Mouse (Mus musculus): ENCODE measurements around the gene Plgrkt.

Gene Plgrkt

DNA sequence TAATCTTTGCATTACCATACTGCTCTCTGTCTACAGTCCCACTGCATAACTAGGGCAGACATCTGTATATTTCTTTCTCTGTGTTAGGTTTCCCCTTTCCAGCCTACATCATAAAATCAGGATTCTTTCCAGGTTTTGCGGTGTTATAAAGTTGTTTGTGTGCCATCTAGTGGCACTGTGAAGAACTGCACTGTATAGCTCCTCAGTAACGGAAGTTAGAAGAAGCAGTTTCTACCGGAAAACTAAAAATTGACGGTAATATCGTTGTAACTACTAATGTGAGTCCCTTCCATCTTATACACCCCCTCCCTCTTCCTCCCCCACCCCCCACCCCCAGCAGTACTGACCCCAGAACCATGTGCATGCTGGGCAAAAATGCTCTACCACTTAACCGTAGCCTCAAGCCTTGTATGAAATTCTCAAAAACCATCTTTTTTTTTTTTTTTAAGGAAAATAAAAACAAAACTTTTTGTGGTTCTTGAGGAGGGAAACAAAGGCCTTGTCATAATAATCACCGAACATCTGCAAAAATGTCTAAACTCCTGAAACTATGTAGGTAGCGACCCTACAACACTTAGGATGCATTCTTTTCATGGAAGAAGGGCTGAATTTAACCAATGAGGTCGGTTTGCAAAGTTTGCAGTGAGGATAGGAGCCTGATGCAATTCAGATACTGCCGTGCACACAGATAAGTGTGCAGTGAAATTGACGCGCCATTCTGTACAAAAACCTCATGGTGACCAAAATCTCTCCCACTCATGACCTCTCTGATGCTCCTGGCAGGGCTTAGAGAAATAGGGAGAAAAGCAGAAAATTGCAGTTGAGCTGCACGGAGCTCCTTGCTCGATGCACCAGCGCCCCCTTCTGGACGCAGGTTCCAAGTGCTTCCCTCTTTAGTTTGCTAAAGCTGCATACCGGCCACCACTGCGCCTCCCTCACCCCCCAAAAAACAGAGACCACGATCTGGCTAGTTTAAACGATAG, 12.0 kb downstream of the Plgrkt start:
- DNase-seq (ENCODE audit: low spot score in 2 of 2) = peak; percentile 57 to 83

DNA sequence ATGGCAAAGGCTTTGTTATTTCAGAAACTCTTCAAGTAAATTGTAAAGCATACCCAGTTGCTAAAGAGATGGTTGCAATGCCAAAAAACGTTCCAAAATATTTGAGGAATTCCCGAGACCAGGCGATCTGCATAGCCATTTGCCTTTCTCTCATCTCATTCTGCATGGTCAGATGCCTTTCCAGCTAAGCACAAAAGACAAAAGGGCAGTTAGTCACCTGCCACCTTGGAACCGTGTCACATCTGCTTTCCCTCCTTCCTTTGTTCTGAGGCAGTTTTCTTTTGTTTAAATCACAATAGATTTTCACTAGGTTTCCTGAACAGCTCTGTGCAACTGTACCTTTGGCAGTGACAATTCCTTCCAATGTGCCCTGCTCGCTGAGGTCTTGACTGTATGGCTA, 16.2 kb downstream of the Plgrkt start:
- DNase-seq (ENCODE audit: low spot score in 2 of 2) = no peak

DNA sequence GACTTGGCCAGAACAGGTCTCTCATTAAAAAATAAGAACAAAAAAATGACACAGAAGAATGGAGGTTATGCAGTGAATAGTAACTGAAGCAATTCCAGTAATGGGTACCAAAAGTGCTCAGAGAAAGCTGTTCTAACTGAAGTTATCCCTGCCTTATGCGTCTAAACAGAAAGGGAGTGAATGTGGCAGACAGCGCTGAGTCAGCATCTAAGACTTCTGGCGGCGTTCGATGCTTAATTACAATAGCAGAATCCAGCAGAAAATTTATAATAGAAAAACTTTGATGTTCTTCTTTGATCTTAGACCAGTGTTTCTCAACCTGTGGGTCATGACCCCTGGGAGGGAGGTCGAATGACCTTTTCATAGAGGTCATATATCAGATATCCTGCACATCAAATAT, 21.6 kb downstream of the Plgrkt start:
- DNase-seq (ENCODE audit: low spot score in 2 of 2) = no peak

DNA sequence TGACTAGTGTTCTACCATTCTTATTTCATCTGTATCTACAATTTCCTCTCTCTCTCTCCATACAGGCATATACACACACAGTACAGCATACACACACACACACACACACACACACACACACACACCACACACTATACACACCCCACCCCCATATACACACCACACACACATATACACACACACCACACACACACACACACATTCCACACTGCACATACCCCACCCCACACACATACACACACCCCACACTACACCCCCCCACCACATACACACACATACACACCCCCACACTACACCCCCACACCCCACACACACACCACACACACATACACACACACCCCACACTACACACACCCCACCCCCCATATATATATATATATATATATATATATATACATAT, 22.3 kb downstream of the Plgrkt start:
- no peak for DNase-seq (ENCODE audit: low spot score in 2 of 2)

DNA sequence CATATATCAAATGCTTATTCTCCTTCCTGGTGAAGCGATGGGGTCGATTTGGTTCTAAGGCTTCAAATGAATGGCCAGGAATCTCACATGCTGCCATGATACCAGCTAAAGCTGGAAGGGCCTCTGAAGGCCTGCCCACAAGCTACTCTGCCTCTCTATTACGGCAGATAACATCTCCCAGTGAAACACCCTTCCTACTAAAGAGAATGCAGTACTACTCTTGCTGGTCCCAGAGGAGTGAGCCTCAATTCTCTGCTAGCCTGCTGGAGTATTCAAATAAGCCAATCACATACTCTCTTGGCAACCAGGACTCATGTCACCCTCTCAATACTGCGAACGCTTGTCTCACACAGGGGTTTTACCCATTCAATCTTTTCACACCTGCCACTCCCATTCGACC, 24.9 kb downstream of the Plgrkt start:
- DNase-seq (ENCODE audit: low spot score in 2 of 2) = no peak

DNA sequence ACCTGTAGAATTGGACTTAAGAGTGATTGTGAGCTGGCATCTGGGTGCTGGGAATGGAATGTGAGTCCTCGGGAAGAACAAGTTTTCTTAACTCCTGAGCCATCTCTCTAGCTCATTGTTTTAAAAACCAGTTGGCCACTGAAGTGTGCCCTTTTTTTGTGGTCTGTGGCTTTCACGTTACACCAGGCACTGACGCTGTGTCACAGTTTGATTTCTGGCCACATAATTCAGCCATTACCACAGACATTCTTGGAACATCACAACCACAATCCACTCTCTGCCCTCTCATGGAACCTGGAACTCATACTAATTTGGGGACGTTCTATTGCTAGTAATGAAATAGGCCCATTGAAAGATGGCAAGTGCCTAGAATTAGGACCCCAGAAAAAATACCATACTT, 26.2 kb downstream of the Plgrkt start:
- DNase-seq (ENCODE audit: low spot score in 2 of 2) = no peak

DNA sequence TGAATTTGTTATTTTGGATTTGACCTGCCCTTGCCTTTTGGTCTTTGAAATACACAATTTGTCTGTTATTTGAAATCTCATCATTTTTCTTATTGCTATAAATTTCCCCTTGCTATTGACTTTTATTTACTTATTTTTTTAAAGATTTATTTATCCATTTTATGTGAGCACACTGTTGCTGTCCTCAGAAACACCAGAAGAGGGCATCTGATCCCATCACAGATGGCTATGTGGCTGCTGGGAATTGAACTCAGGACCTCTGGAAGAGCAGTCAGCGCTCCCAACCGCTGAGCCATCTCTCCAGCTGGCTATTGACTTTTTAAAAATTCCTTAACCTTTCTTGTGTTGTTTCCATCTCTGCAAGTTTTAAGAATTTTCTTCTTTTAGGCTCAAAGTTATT, 30.6 kb downstream of the Plgrkt start:
- no peak for DNase-seq (ENCODE audit: low spot score in 2 of 2)

DNA sequence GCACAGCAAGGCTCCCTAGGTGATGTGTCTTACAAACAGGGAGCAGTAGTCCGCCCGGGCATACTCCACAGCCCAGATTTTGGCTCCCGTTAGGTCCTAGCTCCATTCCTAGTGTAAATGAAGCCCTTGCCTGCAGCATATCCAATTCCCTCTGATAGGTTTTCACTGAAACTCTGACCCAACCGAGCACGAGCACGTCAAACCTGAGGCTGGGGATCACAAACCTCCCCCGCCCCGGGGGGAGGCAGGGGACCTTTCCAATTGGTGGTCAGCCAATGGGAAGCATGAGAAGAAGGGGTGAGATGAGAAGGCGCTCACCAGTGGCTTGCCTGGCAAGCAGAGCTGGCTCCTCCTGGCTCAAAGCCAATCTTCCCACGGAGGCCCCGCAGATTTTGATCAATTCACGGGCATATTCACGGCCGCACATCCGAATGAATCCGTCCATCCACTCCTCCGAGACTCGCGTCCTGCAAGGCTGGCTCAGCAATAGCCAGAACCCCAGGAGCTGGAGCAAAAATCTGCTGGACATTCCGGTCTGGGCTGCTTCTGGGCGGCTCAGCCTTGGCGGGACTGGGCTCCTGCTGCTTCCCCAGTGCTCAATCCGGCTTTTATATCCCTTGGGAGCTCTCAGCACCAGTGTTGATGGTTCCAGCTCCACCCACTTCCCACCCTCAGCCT, 33.0 kb downstream of the Plgrkt start, which contains the start of gene Rln1:
Gene Rln1 (minus strand): TSS at position 603 of the 678 bp plus-strand sequence.
- DNase-seq (ENCODE audit: low spot score in 2 of 2) = no peak

DNA sequence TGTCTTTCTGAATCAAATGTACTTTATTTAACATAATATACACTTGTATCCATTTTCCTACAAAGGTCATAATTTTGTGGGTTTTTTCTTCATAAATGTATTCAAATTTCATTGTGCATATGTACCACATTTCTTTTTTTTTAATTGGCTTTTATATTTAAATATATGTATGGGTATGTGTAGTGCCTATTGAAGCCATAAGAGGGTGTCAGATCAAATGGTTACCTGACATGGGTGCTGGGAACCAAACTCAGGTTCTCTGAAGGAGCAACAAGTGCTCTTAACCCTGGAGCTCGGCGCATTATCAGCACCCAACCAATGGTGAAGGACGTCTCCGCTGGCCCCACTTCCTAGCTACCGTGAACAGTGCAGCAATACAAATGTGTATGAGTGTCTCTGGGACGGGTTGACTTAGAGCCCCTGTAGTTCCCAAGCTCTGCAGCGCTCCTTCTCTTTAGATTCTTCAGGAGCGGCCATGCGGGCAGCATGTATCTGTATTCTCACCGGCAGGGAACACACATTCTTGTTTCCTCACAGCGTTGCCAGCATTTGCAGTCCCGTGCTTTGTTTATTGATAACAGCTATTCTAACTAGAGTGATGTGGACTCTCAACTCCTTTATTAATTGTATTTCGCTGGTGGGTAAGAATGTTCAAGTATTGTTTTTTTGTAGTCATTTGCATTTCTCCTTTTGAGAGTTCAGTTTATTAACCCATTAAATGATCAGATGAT, 40.2 kb downstream of the Plgrkt start:
- no peak for DNase-seq (ENCODE audit: low spot score in 2 of 2)

DNA sequence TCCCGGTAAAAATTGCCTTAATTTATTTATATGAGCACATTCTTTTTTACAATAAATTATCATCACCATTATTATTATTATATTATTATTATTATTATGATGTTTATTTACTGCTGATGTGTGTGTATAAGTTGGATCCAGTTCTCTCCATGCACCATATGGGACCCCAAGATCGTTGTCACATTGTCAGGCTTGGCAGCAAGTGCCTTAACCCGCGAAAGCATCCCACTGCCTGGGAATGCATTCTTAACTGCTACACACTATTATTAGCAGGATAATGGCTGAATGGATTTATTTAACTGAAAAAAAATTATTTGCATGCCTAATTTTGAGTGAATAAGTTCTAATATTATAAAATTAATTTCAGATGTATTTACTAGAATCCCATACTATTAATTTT, 40.8 kb downstream of the Plgrkt start:
- DNase-seq (ENCODE audit: low spot score in 2 of 2) = no peak

DNA sequence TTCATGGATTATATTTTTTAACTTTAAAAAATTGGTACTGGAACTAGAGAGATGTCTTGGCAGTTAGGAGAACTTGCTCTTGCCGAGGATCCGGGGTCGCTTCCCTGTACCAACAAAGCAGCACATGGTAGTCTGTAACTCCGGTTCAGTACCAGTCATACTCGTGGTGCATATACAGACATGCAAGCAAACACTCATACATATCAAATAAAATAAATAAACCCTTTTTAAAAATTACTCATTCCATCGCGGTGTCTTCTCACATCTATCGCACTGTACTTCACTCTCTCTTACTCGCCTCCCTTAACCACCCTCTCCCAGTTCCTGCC, 41.4 kb downstream of the Plgrkt start:
- DNase-seq (ENCODE audit: low spot score in 2 of 2) = no peak

DNA sequence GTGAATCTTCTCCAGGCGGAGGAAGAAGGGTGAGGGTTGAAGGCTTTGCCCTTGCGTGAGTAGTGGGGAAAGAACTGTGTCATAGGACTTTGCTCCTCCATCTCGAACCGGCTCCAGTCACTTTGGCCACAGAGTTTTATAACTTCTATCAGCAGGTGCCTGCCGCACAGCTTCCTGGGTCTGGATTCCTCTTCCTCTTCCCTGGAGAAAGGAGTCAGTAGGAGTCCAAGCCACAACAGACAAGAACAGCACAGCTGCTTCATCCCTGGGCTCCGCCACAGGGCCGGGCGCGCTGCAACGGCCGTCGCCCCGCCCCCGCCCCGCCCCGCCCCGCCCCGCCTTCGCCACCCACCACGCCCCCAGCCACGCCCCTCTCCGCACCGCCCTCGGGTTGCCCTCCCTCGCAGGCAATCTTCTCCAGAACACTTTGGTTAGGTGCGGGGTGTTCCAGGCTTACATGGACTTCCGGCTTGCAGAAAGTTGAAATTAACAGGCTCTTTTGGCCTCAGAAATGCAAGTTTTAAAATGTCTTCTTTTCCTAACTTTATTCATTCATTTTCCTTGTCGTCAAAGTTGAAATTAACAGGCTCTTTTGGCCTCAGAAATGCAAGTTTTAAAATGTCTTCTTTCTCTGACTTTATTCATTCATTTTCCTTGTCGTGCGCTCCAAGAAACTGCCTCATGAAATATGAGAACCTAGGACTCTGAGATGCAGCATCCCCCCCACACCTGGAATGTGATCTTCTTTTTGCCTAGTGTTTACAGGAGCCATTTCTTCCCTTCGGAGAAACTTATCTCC, 41.9 kb downstream of the Plgrkt start, which contains the start of gene Insl6:
Gene Insl6 (minus strand): TSS at position 304 of the 799 bp plus-strand sequence.
- peak; percentile 23 to 30 for DNase-seq (ENCODE audit: low spot score in 2 of 2)

DNA sequence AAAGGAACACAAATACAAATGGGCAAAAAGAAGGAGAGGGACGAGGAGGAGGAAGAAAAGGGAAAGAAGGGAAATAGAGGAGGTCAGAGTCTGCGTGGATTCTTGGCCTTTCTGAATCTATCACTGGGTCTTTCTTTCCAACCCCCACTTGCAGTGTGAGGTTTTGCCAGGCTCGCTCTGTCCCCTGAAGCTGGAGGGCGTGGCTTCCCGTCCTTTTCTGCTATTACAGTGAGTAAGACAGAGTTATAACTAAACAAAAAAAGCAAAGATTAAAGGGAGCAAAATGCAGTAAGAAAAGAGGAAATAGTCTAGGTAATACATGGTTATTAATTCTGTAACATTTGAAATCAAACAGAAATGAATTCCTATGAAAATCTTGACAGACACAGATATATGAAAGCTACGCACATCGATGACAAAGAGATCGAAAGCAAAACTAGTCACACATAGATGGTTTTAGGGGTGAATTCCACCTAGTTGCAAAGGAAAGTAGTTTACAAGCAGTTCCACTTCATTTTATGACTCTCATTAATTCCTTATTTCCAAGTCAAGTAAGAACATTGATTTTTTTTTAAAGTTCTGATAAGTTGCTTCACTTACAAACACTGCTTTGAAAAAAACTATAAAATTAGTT, 43.7 kb downstream of the Plgrkt start:
- DNase-seq (ENCODE audit: low spot score in 2 of 2) = no peak

DNA sequence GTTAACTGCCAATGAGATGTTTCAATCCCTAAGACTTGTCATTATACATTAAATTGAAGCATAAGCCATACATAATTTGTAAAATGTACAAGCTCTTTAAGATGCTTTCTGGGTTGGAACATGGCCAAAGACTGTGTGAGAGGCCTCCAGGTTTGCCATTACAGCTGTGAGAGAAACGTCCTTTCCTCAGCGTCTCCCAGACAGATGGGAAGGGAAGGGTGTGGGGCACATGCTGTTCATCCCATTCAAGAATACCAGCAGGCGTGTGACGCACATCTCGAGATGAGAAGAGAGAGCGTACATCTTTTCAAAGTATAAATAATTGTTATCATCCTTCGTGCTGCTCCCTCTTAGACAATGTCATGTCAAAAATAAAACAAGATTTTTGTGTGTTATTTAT, 54.5 kb downstream of the Plgrkt start:
- no peak for DNase-seq (ENCODE audit: low spot score in 2 of 2)

DNA sequence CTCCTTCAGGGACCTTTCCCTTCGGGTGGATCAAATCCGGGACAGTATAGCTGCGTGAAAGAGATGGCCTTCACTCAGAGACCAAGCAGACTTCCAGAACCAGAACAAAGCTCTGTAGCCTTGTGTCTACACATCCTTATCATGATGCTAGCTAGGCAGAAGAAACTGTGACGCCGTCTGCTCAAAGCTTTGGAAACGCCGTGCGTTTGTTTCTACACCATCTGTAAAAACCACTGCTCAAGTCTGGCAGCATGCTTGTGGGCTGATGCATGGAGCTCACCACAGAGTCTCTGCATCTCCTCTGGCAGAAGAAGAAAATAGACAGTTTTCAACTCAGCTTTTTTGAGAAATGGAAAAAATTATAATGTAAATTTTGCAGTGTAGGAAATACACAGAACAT, 55.4 kb downstream of the Plgrkt start:
- DNase-seq (ENCODE audit: low spot score in 2 of 2) = no peak

DNA sequence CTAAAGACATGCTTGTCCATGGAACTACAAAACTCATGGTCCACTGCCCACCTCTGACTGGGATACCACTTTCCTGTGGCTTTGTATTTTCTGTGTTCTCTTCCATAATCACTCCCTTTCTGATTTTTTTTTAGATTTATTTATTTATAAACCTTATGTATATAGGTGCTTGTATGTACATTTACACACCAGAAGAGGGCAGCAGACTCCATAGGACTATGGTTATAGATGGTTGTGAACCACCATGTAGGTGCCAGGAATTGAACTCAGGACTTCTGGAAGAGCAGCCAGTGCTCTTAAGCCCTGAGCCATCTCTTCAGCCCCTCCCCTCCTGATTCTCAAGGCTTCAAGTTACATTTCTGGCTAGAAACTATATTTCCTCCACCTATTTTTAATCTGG, 58.4 kb downstream of the Plgrkt start:
- DNase-seq (ENCODE audit: low spot score in 2 of 2) = no peak

DNA sequence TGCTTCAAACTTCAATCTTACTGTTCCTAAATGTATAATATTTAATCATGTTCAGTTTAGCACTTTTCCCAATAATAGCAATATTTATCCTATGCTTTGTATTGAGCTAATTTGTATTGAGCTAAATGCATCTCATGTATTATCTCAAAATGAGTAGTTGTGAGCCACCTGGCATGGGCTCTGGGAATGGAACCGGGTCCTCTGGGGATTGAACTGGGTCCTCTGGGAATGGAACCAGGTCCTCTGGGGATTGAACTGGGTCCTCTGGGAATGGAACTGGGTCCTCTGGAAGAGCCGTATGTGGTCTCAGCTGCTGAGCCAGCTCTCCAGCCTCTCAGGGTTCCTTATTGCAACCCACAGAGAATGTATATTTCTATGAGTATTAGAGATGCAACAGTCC, 65.1 kb downstream of the Plgrkt start:
- DNase-seq (ENCODE audit: low spot score in 2 of 2) = no peak

DNA sequence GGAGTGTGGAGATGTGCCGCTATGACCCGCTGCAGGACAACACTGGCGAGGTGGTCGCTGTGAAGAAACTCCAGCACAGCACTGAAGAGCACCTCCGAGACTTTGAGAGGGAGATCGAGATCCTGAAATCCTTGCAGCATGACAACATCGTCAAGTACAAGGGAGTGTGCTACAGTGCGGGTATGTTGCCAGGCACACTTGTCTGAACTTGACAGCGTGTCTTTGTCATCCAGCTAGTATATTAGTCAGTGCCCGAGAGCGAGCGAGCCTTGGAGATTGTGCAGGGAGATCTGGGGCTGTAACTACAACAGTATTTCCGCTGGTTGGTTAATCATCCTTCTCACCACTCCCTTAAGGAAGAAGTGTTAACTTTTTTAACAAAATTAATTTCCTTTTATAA, 66.3 kb downstream of the Plgrkt start:
- DNase-seq (ENCODE audit: low spot score in 2 of 2) = no peak
